Mouse (Mus musculus): ENCODE measurements around the gene Lemd2.
A peak's percentile ranks its signal among the peaks of the same experiment; 100 is the strongest.

Gene Lemd2

DNA sequence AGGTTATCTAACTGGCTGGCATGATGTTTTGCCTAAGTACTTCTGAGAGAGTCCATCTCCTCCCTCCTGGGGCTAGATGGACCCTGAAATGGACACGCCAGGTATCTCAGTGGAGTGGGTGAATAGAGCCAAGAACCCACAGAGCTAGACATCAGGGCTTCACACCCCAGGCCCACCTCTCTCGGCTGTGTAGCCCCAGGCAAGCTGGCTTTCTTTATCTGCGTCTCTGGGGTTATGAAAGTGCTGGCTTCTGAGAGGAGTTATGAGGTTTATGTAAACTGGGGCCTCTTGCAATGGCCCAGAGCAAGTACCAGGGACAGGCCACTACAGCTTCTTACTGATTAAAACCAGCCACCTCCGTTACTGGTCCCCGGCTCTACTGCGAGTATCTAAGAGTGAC lies 49.4 kb downstream of the Lemd2 start:
- no peak for DNase-seq

- DNase-seq, result peak; percentile 69 to 75
Observed at GRCm38 (mm10) chr17:27154256-27154655, 50.0 kb downstream of the Lemd2 start.

DNA sequence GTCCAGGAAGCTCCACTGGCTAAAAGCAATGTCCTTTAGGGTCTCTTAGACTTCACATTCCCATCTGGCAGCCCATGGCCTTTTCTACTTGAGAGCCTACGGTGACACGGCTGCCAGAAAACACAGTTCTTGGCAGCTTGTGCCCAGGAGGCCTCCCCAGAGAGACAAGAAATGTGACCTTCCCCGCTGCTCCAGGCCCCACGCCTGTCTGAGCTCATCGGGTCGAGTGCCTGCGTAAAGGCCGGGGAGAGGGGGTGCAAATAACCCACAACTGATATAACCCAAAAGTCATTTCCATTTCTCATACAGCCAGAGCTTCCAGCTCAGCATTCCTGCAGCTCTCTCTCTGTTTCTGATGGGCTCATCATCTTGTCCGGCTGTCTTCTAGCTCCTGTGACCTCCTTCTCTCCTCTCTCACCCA lies 50.5 kb downstream of the Lemd2 start:
- peak in 1 of 2 experiments; percentile 53 for DNase-seq

DNA sequence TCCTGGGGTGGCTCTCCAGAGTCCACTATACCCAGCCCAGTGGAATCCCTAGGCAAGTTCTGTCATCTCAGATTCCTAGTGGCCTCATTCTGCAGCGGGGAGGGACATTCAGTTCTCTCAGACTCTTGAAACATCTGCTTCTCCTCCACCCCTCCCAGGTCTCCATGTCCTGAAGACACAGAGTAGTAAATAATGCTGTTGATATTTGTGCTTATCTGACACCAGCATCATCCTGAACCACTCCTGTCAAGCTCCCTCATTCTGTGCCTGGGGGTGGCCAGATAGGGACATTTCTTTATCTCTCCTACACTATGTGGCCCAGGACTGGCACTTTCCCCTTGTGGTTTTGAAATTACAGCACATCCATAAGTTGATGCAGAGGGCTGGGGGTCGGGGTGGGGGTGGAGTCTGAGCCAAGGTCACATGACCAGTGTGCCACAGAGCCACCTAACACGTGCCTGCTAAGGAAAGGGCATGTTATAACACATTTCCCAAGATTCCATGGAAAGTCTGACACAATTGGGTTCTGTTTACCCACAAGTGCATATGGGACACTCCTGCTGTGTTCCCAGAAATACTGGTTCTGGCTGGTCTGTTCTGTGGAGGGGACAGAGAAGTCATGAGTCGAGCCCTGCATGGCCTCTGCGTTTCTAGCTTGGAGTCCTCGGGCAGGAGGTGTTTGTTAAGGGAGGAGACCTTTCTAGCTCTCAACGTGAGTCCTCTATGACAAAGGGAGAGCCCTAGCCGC lies 51.1 kb downstream of the Lemd2 start:
- DNase-seq, result no peak

GRCm38 (mm10) chr17:27151411-27151810 lies 52.9 kb downstream of the Lemd2 start:
- DNase-seq, result peak in 1 of 2 experiments; percentile 50

DNA sequence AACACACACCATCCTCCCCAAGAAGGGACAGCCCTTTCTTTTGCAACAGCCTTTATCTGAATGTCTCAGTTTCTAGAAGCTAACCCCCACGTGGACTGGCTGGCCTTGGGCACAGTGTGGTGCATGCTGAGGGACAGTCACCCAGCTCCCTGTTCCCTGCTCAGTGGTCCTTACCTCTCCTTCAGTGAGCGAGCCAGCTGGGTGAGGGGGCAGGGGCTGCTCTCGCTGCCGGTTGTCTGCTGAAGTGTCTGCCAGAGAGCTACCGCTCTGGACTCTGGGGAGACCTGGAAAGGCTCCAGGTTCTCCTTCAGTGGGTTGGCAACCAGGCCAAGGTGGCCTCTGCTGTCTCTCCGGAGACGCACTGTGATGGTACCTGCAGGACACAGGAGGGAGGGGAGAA lies 53.4 kb downstream of the Lemd2 start:
- DNase-seq, result no peak

DNA sequence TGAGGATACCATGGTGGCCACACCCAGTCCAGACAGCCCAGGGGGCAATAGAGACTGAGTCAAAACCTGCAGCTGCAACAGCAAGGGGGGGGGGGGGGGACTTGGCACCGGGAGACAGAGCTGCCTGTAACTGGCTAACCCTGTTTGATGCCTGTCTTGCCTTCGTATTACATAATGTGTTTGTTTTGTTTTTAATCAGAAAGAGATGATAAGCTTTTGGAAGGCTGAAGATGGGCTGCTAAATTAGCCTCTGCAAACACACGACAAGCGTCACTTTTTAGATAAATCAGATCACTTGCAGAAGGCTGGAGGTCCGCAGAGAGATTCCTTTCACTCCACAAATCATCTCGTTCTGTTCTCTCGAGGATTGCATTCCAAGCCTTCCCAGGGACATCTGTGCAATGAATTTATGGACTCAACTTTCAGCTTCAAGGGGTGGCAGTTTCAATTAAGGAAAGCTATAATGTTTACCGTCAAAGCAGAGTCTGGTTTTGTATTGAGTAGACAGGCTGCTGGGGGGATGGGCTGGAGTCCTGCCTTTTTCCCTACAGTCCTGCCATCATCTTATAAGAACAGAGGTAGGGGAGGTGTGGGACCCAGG lies 57.8 kb downstream of the Lemd2 start:
- no peak for DNase-seq

DNA sequence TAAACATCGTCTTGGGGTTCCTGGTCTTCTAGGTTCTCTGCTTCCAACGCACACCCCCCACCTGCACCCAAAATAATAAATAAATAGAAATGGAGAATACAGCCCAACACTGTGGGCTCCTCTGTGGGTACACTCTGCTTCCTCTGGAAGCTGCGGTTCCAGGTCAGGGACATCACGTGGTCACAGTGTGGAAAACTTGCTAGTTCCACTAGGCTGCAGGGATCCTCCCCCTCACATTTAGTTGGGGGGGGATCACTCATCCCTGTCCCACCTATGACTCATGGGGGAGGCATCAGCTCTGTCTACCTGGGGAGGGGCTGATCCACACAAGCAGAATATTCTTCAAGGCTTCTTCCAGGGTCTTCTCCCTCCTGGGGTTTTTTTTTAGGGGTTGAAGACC lies 60.1 kb downstream of the Lemd2 start:
- DNase-seq, result no peak

- no peak for DNase-seq
Observed at GRCm38 (mm10) chr17:27141971-27142450, 62.3 kb downstream of the Lemd2 start.

DNA sequence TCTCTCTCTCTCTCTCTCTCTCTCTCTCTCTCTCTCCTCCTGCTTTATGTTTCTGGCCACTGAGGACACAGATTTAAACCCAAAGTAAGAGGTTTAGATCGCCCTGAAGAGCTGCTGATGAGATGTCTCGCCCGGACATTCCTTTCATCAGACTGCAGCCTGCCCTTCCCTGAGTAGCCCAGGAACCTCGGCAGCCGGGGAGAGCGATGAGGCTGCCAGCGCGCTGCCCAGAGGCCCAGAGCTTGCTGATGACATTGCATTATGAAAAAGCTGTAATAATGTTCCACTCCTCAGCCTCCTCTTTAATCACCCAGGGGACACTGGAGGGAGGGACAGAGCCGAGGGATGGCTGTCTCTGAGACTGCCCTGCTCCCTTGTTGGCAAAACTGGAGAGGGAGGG lies 64.0 kb downstream of the Lemd2 start:
- no peak for DNase-seq
